Mouse (Mus musculus): ENCODE data around the gene Ccnl2. TPM values are rescaled to one million over a fixed set of nuclear protein-coding genes. Genes with fewer than 3 reads are reported as not detected.

Ccnl2 gene
- polyA plus RNA-seq, 1 experiment from 2014 or later: 103 TPM

DNA sequence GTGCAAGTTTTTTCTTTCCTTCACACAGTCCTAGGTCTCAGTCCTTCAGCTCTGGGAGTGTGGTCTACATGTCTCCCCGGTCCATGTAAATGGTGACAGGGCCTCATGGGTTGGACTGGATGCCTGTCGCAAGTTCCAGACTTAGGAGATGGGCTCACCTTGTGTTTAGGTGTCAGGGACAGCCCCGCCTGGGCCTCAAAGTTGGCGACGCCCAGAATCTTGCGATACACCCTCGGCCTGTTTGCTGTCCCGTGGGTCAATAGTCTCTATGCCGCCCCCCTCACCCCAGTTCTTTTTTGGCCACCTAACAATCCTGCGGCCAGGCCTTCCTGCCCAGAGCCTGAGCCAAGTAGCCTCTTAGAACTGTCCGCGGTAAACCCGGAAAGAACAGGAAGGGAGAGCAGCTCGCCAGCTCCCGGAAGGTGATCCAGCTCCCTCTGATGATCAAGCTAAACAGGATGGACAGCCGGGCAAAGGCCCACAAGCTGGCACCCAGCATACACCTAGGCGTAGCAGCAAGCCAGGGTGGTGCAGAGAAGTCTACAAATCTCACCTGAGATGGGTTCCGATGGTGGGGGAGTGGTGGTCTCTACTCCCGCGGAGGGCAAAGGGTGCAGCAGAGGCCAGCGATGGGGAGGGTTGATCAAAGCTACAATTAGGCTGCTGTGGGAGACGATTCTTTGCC is 56.5 kb downstream of the Ccnl2 start:
- peak overlapping the region; percentile 72 for H3K4me3 ChIP-seq (replicated peaks; ENCODE audit: low read depth, low read length)
- ATAC-seq (replicated peaks; ENCODE audit: low FRiP score, low read depth): peak; percentile 31
- H3K9ac ChIP-seq (ENCODE audit: low read depth, low read length): peak overlapping the region; percentile 74
- peak overlapping the region; percentile 36; the same call in 1 of the 2 replicates for H3K27ac ChIP-seq
- 9% methylated on average over 22 of the region's 22 CpGs for WGBS
- DNase-seq (ENCODE audit: low spot score): no peak
- peak overlapping the region; percentile 86 for H3K4me2 ChIP-seq (ENCODE audit: low read length)
- H3K9me3 ChIP-seq (replicated peaks; ENCODE audit: low read length): no peaks in the 10 kb centered on the region
- H3K36me3 ChIP-seq (ENCODE audit: insufficient read depth, low read length): peaks cover 18% of the 10 kb centered on the region
- H3K27me3 ChIP-seq (ENCODE audit: insufficient read depth, low read length): no peaks in the 10 kb centered on the region
- no peak for TF ChIP-seq CTCF (IDR thresholded peaks at IDR 0.05; ENCODE audit: low read depth)
- H3K4me1 ChIP-seq (replicated peaks; ENCODE audit: insufficient read depth, low read length): 0 out of 2 replicates have a peak, but pooled peaks cover 6% of the 10 kb centered on the region

- H3K27ac ChIP-seq: peak within 1 kb of the TSS; percentile 36; the same call in 1 of the 2 replicates
- peak; percentile 90 for ATAC-seq (replicated peaks; ENCODE audit: low FRiP score, low read depth)
- peak within 1 kb of the TSS; percentile 74 for H3K9ac ChIP-seq (ENCODE audit: low read depth, low read length)
- 0 out of 2 replicates have a peak, but pooled peaks cover 6% of the 10 kb centered on the region for H3K4me1 ChIP-seq (replicated peaks; ENCODE audit: insufficient read depth, low read length)
- no peaks in the 10 kb centered on the region for H3K9me3 ChIP-seq (replicated peaks; ENCODE audit: low read length)
- peak; percentile 97 for DNase-seq (ENCODE audit: low spot score)
- under 1% methylated on average over 63 of the region's 63 CpGs for WGBS
- peak; percentile 53 for TF ChIP-seq CTCF (IDR thresholded peaks at IDR 0.05; ENCODE audit: low read depth)
- H3K36me3 ChIP-seq (ENCODE audit: insufficient read depth, low read length): peaks cover 20% of the 10 kb centered on the region
- peak within 1 kb of the TSS; percentile 72 for H3K4me3 ChIP-seq (replicated peaks; ENCODE audit: low read depth, low read length)
- H3K4me2 ChIP-seq (ENCODE audit: low read length): peak within 1 kb of the TSS; percentile 86
- H3K27me3 ChIP-seq (ENCODE audit: insufficient read depth, low read length): no peaks in the 10 kb centered on the region
These were observed 57.2 kb downstream of the Ccnl2 start, which contains the start of the genes Cptp and Ints11 for GRCm38 (mm10) chr4:155869317-155870033. TSS of gene Cptp (minus strand) at chr4:155869440. TSS of gene Ints11 (plus strand) at chr4:155869546.

DNA sequence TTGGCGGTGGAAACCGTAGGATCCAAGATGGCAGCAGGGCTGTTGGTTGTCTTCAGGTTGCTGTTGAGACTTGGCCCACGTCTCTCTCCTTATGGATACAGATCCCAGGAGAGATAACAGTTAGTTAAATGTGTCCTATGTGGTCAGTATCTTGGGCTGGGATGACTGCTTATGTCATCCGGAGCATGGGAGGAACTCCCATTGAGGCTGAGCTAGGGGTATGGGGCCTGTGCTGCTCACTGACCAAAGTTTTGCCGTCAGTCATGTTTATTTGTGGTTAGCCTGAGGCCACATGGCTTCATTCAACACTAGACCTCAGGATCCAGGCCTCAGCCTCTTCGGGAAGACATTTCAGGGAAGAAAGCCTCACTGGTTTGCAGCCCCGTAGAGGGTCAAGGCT is 59.1 kb downstream of the Ccnl2 start:
- Histone ChIP-seq H3K27me3 (ENCODE audit: insufficient read depth, low read length) (no peaks in the 10 kb centered on the region), H3K9ac (ENCODE audit: low read depth, low read length) (no peak overlapping the region), H3K9me3 (replicated peaks; ENCODE audit: low read length) (no peaks in the 10 kb centered on the region), H3K4me3 (replicated peaks; ENCODE audit: low read depth, low read length) (no peak overlapping the region), H3K27ac (no peak overlapping the region), H3K4me2 (ENCODE audit: low read length) (no peak overlapping the region), H3K36me3 (ENCODE audit: insufficient read depth, low read length) (peaks cover 30% of the 10 kb centered on the region), H3K4me1 (replicated peaks; ENCODE audit: insufficient read depth, low read length) (0 out of 2 replicates have a peak, but pooled peaks cover 6% of the 10 kb centered on the region)
- 88% methylated on average over 7 of the region's 7 CpGs for WGBS
- ATAC-seq (replicated peaks; ENCODE audit: low FRiP score, low read depth) (no peak), DNase-seq (ENCODE audit: low spot score) (no peak)
- TF ChIP-seq CTCF (IDR thresholded peaks at IDR 0.05; ENCODE audit: low read depth): no peak

Small RNA genes within 50 kb of the gene (microRNA-seq; reads per million reads assigned to microRNA genes)
- not detected for gene Gm27743

Other genes starting within 250 kb of the Ccnl2 start
- 6.4 and 6.6 TPM in 2 replicates for gene Slc35e2, start 211.1 kb upstream of the Ccnl2 start, polyA plus RNA-seq (2015; fragmentation: Nextera tagmentation; extraction: Ambion mirVana)
- gene Cdk11b, start 187.6 kb upstream of the Ccnl2 start, polyA plus RNA-seq (2015; fragmentation: Nextera tagmentation; extraction: Ambion mirVana): 60.0 and 65.4 TPM in 2 replicates
- gene Gm10563, start 167.1 kb upstream of the Ccnl2 start, polyA plus RNA-seq (2015; fragmentation: Nextera tagmentation; extraction: Ambion mirVana): not detected in 2 replicates
- 77.2 and 80.3 TPM in 2 replicates for gene Mmp23, start 159.1 kb upstream of the Ccnl2 start, polyA plus RNA-seq (2015; fragmentation: Nextera tagmentation; extraction: Ambion mirVana)
- gene Mib2, start 143.3 kb upstream of the Ccnl2 start, polyA plus RNA-seq (2015; fragmentation: Nextera tagmentation; extraction: Ambion mirVana): 19.6 and 21.0 TPM in 2 replicates
- 9.1 and 12.1 TPM in 2 replicates for gene Fndc10, start 118.1 kb upstream of the Ccnl2 start, polyA plus RNA-seq (2015; fragmentation: Nextera tagmentation; extraction: Ambion mirVana)
- gene Ssu72, start 107.7 kb upstream of the Ccnl2 start, polyA plus RNA-seq (2015; fragmentation: Nextera tagmentation; extraction: Ambion mirVana): 151 and 159 TPM in 2 replicates
- gene Tmem240, start 77.7 kb upstream of the Ccnl2 start, polyA plus RNA-seq (2015; fragmentation: Nextera tagmentation; extraction: Ambion mirVana): 0.47 and 0.68 TPM in 2 replicates
- 92.1 and 92.2 TPM in 2 replicates for gene Atad3a, start 51.4 kb upstream of the Ccnl2 start, polyA plus RNA-seq (2015; fragmentation: Nextera tagmentation; extraction: Ambion mirVana)
- gene Vwa1, start 37.8 kb upstream of the Ccnl2 start, polyA plus RNA-seq (2015; fragmentation: Nextera tagmentation; extraction: Ambion mirVana): 14.8 and 16.4 TPM in 2 replicates
- gene Tmem88b, start 26.6 kb upstream of the Ccnl2 start, polyA plus RNA-seq (2015; fragmentation: Nextera tagmentation; extraction: Ambion mirVana): 0.16 and 0.22 TPM in 2 replicates
- gene Ankrd65, start 22.1 kb upstream of the Ccnl2 start, polyA plus RNA-seq (2015; fragmentation: Nextera tagmentation; extraction: Ambion mirVana): 0.28 and 0.29 TPM in 2 replicates
- 283 and 294 TPM in 2 replicates for gene Mrpl20, start 9.6 kb upstream of the Ccnl2 start, polyA plus RNA-seq (2015; fragmentation: Nextera tagmentation; extraction: Ambion mirVana)
- 169 and 171 TPM in 2 replicates for gene Aurkaip1, start 18.8 kb downstream of the Ccnl2 start, polyA plus RNA-seq (2015; fragmentation: Nextera tagmentation; extraction: Ambion mirVana)
- gene Mxra8, start 27.2 kb downstream of the Ccnl2 start, polyA plus RNA-seq (2015; fragmentation: Nextera tagmentation; extraction: Ambion mirVana): 100 and 111 TPM in 2 replicates
- gene Dvl1, start 34.9 kb downstream of the Ccnl2 start, polyA plus RNA-seq (2015; fragmentation: Nextera tagmentation; extraction: Ambion mirVana): 9.9 and 16.6 TPM in 2 replicates
- gene Tas1r3, start 50.9 kb downstream of the Ccnl2 start, polyA plus RNA-seq (2015; fragmentation: Nextera tagmentation; extraction: Ambion mirVana): 0.18 TPM in 2 replicates
- gene Cptp, start 57.0 kb downstream of the Ccnl2 start, polyA plus RNA-seq (2015; fragmentation: Nextera tagmentation; extraction: Ambion mirVana): 14.8 and 17.2 TPM in 2 replicates
- gene Ints11, start 57.1 kb downstream of the Ccnl2 start, polyA plus RNA-seq (2015; fragmentation: Nextera tagmentation; extraction: Ambion mirVana): 40.3 and 45.7 TPM in 2 replicates
- gene Pusl1, start 79.3 kb downstream of the Ccnl2 start, polyA plus RNA-seq (2015; fragmentation: Nextera tagmentation; extraction: Ambion mirVana): 33.8 and 38.0 TPM in 2 replicates
- 8.2 and 8.4 TPM in 2 replicates for gene Acap3, start 79.3 kb downstream of the Ccnl2 start, polyA plus RNA-seq (2015; fragmentation: Nextera tagmentation; extraction: Ambion mirVana)
- gene Ube2j2, start 131.3 kb downstream of the Ccnl2 start, polyA plus RNA-seq (2015; fragmentation: Nextera tagmentation; extraction: Ambion mirVana): 99.7 and 108 TPM in 2 replicates
- gene C1qtnf12, start 149.8 kb downstream of the Ccnl2 start, polyA plus RNA-seq (2015; fragmentation: Nextera tagmentation; extraction: Ambion mirVana): 113 and 116 TPM in 2 replicates
- gene B3galt6, start 180.2 kb downstream of the Ccnl2 start, polyA plus RNA-seq (2015; fragmentation: Nextera tagmentation; extraction: Ambion mirVana): 14.3 and 14.5 TPM in 2 replicates
- gene Sdf4, start 180.4 kb downstream of the Ccnl2 start, polyA plus RNA-seq (2015; fragmentation: Nextera tagmentation; extraction: Ambion mirVana): 178 and 183 TPM in 2 replicates
- 0.70 and 0.88 TPM in 2 replicates for gene Tnfrsf4, start 201.4 kb downstream of the Ccnl2 start, polyA plus RNA-seq (2015; fragmentation: Nextera tagmentation; extraction: Ambion mirVana)
- gene Tnfrsf18, start 213.7 kb downstream of the Ccnl2 start, polyA plus RNA-seq (2015; fragmentation: Nextera tagmentation; extraction: Ambion mirVana): 1.3 TPM in 2 replicates
- 5.6 and 6.0 TPM in 2 replicates for gene Ttll10, start 246.9 kb downstream of the Ccnl2 start, polyA plus RNA-seq (2015; fragmentation: Nextera tagmentation; extraction: Ambion mirVana)